Mouse (Mus musculus) CH12.LX (cell line): Measurements from ENCODE around the gene Cldn18.

Source experiments
- E2F4 ChIP-seq: IDR thresholded peaks from 2 replicates; pipeline ENCODE4 v1.6.1; 2011; ENCODE audit warnings: low read depth, low read length, improper control_type of control experiment; ENCODE audit not compliant: insufficient replicate concordance
- RCOR1 ChIP-seq: conservative IDR thresholded peaks from 2 replicates; pipeline ENCODE4 v1.6.1; 2012; ENCODE audit warnings: low read depth, mild to moderate bottlenecking, inconsistent platforms, low read length, improper control_type of control experiment

- no peak for TF ChIP-seq RCOR1
- TF ChIP-seq E2F4: no peak
Measured at GRCm38 (mm10) chr9:99727819-99728218, 10.8 kb upstream of the Cldn18 start.
